Mouse (Mus musculus): ENCODE data around the gene Ubl4b.

DNA sequence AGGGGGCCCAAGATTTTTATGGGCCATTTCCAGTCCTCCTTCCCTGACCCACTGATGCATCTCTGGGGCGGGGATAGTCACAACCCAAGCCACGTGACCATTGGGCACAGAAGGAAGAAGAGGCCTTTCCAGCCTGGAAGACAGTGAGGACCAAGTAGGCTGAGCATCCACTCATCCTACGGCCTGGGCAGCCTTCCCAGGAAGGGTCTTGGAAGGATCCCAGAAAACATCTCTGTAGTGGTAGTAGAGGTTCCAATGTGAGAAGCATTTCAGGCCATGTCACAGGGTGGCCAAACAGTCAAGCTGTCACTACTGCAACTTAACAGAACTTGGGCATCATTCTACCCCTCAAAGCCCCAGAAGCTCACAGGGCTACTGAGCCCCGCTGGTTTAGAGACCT, 7.7 kb upstream of the Ubl4b start:
- TF ChIP-seq CTCF (conservative IDR thresholded peaks at IDR 0.05; ENCODE audit: insufficient read depth, insufficient read length, low read depth, low read length) (no peak), POLR2A (IDR thresholded peaks at IDR 0.05; ENCODE audit: low read depth, low read length) (no peak)
